Mouse (Mus musculus): ENCODE data around the gene Arpc2. TPM values are rescaled to one million over a fixed set of nuclear protein-coding genes. Genes with fewer than 3 reads are reported as not detected.

Arpc2 gene
- 130 and 154 TPM in 2 replicates for polyA plus RNA-seq (2012; rRNA removed; ENCODE audit: low replicate concordance)

DNA sequence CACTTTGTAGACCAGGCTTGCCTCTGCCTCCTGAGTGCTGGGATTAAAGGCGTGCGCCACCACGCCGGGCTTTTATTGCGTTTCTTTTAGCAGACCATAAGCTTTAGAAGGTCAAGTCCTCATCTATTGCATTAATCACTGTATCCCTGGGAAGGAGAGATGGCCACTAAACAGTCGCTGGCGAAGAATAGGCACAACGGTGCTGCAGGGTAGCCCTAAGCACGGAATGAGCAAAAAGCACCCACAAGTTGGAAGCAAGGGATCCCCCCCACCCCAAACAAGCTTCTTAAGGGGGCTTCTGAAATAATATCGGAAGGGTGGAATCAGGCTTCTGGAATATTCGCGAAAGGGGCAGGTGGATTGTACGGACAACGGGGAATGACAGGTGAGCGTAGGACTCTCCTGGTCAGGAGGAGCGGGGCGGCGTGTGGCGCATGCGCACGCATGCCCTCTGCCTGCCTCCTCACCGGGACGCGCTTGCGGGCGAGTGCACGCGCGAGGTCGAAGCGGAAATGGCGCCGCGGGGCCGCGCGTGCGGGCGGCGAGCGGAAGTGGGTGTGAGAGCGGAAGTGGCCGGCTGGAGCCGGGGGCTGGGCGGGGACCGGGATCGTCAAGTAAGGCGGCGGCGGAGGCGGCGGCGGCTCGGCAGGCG lies at the start of gene Arpc2:
TSS of gene Arpc2 (plus strand) at position 147 of the 652 bp plus-strand sequence.

DNA sequence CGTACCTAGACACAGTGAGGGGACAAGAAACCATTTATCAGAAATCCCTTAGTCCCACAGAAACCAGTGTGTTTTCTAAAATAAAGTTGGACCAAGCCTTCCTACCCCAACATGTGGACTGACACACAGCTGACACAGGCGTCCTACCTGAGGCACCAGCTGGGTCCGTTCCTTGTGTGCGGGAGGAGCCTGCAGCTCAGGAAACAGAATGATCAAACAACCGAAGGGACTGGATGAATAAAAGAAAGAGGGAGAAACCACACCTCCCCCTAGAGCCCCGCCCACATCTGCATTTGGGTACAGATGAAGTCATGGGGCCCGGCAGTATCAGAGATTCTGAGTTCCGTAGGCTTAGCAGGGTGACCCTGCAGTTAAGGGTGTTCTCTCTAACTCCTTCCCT lies 41.4 kb upstream of the Arpc2 start, which contains the start of gene Cxcr1:
TSS of gene Cxcr1 (minus strand) at position 187 of the 400 bp plus-strand sequence.

GRCm38 (mm10) chr1:74278538-74278937 lies 42.7 kb downstream of the Arpc2 start, which contains the start of gene Gpbar1:
TSS of gene Gpbar1 (plus strand) at chr1:74278550.

DNA sequence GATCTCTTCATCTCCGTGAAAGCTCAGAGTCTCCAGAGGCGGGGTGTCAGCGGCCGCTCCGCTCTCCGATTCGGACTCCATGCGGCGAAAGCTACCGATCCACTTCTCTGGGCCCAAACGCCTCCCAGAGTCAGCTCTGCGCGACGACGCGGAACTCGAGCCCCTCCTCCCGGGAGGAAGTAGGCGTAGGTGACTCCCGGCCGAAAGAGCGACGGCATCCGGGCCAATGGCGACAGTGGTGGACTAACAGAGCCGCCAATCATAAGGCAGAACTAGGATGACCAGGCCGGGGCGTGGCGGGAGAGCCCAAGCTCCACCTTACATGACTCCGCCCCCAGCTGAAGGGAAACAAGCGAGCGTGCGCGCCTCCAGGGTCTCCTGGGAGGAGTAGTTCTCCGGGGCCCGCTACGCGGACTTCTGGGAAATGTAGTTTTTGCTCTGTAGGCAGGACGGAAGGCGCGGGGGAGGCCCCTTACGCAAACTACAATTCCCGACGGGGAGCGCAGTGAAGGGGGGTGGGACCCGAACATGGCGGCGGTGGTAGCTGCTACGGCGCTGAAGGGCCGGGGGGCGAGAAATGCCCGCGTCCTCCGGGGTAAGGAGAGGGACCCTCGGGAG lies 48.8 kb downstream of the Arpc2 start, which contains the start of the genes Aamp and Pnkd:
TSS of gene Aamp (minus strand) at position 196 of the 618 bp plus-strand sequence.
TSS of gene Pnkd (plus strand) at position 388 of the 618 bp plus-strand sequence.

DNA sequence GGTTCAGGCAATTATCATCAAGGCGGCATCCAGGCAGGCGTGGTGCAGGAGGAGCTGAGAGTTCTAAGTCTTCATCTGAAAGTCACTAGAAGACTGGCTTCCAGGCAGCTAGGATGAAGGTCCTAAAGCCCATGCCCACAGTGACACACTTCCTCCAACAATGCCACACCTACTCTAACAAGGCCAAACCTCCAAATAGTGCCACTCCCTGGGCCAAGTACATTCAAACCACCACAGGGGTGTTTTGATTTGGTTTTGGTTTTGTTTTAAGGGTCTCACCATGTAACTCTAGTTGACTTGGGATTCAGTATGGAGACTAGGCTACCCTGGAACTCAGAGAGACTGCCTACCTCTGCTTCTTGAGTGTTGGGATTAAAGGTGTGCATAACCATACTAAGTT lies 69.6 kb downstream of the Arpc2 start, which contains the start of gene Tmbim1:
TSS of gene Tmbim1 (minus strand) at position 101 of the 400 bp plus-strand sequence.

Other genes with a start within 250 kb of the Arpc2 start
- 238 and 411 TPM in 2 replicates for gene Tns1, start 111.6 kb upstream of the Arpc2 start, polyA plus RNA-seq (2012; rRNA removed; ENCODE audit: low replicate concordance)
- gene Rufy4, start 110.5 kb upstream of the Arpc2 start, polyA plus RNA-seq (2012; rRNA removed; ENCODE audit: low replicate concordance), result 0.99 and 4.1 TPM in 2 replicates
- gene Cxcr2, start 82.1 kb upstream of the Arpc2 start, polyA plus RNA-seq (2012; rRNA removed; ENCODE audit: low replicate concordance), result 0.23 and 2.8 TPM in 2 replicates
- not detected in 2 replicates for gene Cxcr1, start 41.5 kb upstream of the Arpc2 start, polyA plus RNA-seq (2012; rRNA removed; ENCODE audit: low replicate concordance)
- 0.29 and 1.5 TPM in 2 replicates for gene Gpbar1, start 42.5 kb downstream of the Arpc2 start, polyA plus RNA-seq (2012; rRNA removed; ENCODE audit: low replicate concordance)
- gene Aamp, start 48.7 kb downstream of the Arpc2 start, polyA plus RNA-seq (2012; rRNA removed; ENCODE audit: low replicate concordance), result 174 and 184 TPM in 2 replicates
- gene Pnkd, start 48.8 kb downstream of the Arpc2 start, polyA plus RNA-seq (2012; rRNA removed; ENCODE audit: low replicate concordance), result 64.7 and 99.9 TPM in 2 replicates
- gene Tmbim1, start 69.5 kb downstream of the Arpc2 start, polyA plus RNA-seq (2012; rRNA removed; ENCODE audit: low replicate concordance), result 198 and 343 TPM in 2 replicates
- 2.1 and 2.8 TPM in 2 replicates for gene Catip, start 126.0 kb downstream of the Arpc2 start, polyA plus RNA-seq (2012; rRNA removed; ENCODE audit: low replicate concordance)
- gene Slc11a1, start 139.1 kb downstream of the Arpc2 start, polyA plus RNA-seq (2012; rRNA removed; ENCODE audit: low replicate concordance), result 67.9 and 69.7 TPM in 2 replicates
- gene Ctdsp1, start 155.4 kb downstream of the Arpc2 start, polyA plus RNA-seq (2012; rRNA removed; ENCODE audit: low replicate concordance), result 134 and 200 TPM in 2 replicates
- 0.45 and 0.99 TPM in 2 replicates for gene Vil1, start 173.3 kb downstream of the Arpc2 start, polyA plus RNA-seq (2012; rRNA removed; ENCODE audit: low replicate concordance)